Mouse (Mus musculus): ENCODE results near the gene Neurl1a. TPM values are rescaled to one million over a fixed set of nuclear protein-coding genes. Genes with fewer than 3 reads are reported as not detected.

The Neurl1a gene
- polyA plus RNA-seq, 1 experiment from 2014 or later = 8.0 TPM

DNA sequence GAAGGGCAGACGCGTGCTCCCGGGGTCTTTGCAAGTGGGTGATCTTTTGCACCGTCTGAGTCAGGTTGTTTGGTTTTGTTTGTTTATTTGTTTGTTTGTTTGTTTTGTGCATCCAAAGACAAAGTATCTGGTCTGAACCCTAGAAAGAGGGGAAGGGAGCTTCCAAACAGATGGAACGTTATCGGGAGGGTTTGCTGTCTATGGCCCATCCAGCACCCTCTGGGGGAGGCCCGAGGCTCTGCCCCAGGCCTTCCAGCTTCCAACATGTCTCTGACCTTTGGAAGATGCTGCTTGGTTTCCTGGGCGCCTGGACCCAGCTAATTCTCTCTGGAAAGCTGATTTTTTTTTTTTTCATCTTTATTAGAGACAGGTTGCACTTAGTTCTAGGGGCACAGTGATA lies 1.4 kb downstream of the Neurl1a start:
- TF ChIP-seq CTCF (IDR thresholded peaks at IDR 0.05; ENCODE audit: low read depth) = no peak
- WGBS = 17% methylated on average over 8 of the region's 8 CpGs
- Histone ChIP-seq H3K27ac (ENCODE audit: low read depth) (no peak overlapping the region), H3K4me3 (ENCODE audit: low read depth, low read length) (peak overlapping the region; percentile 69), H3K9me3 (ENCODE audit: low read depth, low read length) (no peaks in the 10 kb centered on the region; the same call in 1 of the 2 replicates), H3K4me1 (ENCODE audit: insufficient read depth) (peaks cover 4% of the 10 kb centered on the region; the same call in 1 of the 2 replicates), H3K4me2 (peak overlapping the region; percentile 100), H3K27me3 (ENCODE audit: insufficient read depth, low read length) (peaks cover 33% of the 10 kb centered on the region), H3K9ac (peak overlapping the region; percentile 57; the same call in 1 of the 2 replicates), H3K36me3 (ENCODE audit: insufficient read depth) (no peaks in the 10 kb centered on the region)
- ATAC-seq (ENCODE audit: insufficient read depth) (no peak), DNase-seq (no peak)

DNA sequence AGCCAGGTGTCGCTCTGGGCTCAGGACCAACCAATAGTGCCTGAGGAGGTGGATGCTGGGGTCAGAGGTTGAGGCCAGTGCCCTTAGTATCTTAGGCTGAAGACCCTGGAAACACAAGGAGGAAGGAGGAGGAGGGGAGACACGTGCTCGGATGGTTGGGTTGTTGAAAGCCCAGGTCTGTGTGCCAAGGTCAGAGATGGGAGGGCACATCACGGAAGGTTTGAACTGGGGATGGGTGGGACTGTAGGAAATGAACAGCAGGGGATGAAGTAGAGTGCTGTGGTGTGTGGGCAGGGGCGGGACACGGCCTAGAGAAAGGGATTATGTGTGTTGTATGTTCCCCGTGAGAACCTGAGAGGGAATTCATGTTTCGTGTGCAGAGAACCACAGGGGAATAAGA lies 5.6 kb downstream of the Neurl1a start:
- Histone ChIP-seq H3K9ac (no peak overlapping the region), H3K4me3 (ENCODE audit: low read depth, low read length) (no peak overlapping the region), H3K9me3 (ENCODE audit: low read depth, low read length) (no peaks in the 10 kb centered on the region; the same call in 1 of the 2 replicates), H3K4me2 (no peak overlapping the region), H3K27me3 (ENCODE audit: insufficient read depth, low read length) (peaks cover 19% of the 10 kb centered on the region), H3K4me1 (ENCODE audit: insufficient read depth) (no peaks in the 10 kb centered on the region), H3K27ac (ENCODE audit: low read depth) (no peak overlapping the region), H3K36me3 (ENCODE audit: insufficient read depth) (no peaks in the 10 kb centered on the region)
- DNase-seq = no peak
- no peak for ATAC-seq (ENCODE audit: insufficient read depth)
- no peak for TF ChIP-seq CTCF (IDR thresholded peaks at IDR 0.05; ENCODE audit: low read depth)
- 60% methylated on average over 8 of the region's 8 CpGs for WGBS

DNA sequence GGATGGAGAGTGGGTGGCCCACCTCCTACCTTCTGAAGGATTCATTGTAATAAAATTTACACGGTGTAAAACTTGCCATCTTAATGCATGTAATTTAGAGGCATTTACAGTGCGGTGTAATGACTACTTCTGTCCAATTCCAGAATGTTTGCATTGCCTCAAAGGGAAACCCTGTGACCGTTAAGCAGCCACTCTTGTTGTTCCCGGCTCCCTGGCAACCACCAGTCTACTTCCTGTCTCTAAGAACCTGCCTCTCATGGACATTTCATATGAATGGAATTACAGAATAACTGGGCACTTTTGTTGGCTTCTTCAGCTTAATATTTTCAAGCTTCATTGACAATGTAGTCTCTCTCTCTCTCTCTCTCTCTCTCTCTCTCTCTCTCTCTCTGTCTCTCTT lies 6.1 kb downstream of the Neurl1a start:
- Histone ChIP-seq H3K4me1 (ENCODE audit: insufficient read depth) (no peaks in the 10 kb centered on the region), H3K9ac (no peak overlapping the region), H3K36me3 (ENCODE audit: insufficient read depth) (no peaks in the 10 kb centered on the region), H3K27ac (ENCODE audit: low read depth) (no peak overlapping the region), H3K4me3 (ENCODE audit: low read depth, low read length) (no peak overlapping the region), H3K9me3 (ENCODE audit: low read depth, low read length) (no peaks in the 10 kb centered on the region; the same call in 1 of the 2 replicates), H3K4me2 (no peak overlapping the region), H3K27me3 (ENCODE audit: insufficient read depth, low read length) (peaks cover 13% of the 10 kb centered on the region)
- DNase-seq = peak; percentile 44
- no peak; the same call in 1 of the 2 replicates for ATAC-seq (ENCODE audit: insufficient read depth)
- no peak for TF ChIP-seq CTCF (IDR thresholded peaks at IDR 0.05; ENCODE audit: low read depth)
- 45% methylated on average over 4 of the region's 4 CpGs for WGBS

DNA sequence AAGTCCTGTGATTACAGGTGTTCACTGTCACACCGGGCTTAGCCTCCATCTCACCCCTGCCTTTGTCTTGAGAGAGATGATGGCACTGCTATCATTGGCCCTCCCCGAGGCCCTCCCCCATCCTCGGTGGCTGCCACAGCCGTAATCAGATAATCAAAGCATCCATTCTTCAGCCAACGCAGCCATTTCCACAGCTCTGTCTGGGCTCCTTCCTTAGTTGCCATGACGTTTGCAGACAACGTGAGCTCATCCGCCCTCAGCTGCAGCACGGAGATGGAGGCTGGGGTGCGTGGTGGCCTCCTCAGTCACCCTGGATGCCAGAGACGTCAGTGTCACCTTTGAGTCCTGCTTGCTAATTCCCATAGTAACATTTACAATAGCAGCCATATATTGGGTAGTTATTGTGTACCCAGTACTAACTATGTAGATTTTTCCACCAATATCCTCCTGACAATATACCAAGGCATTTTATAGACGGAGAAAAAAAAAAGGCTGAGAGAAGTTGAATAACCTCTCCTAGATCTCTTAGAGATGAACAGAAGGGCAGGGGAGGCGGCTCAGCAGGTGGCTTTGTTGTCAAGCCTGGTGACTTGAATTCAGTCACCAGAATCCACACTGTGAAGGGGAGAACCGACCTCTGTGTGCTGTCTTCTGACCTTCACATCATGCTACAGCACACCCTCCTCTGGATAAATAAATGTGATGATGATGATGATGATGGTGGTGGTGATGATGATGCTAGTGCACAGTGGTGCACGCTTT lies 8.1 kb downstream of the Neurl1a start:
- Histone ChIP-seq H3K27ac (ENCODE audit: low read depth) (no peak overlapping the region), H3K4me2 (no peak overlapping the region), H3K27me3 (ENCODE audit: insufficient read depth, low read length) (no peaks in the 10 kb centered on the region), H3K4me3 (ENCODE audit: low read depth, low read length) (no peak overlapping the region), H3K9ac (no peak overlapping the region), H3K36me3 (ENCODE audit: insufficient read depth) (no peaks in the 10 kb centered on the region), H3K9me3 (ENCODE audit: low read depth, low read length) (no peaks in the 10 kb centered on the region; the same call in 1 of the 2 replicates), H3K4me1 (ENCODE audit: insufficient read depth) (no peaks in the 10 kb centered on the region)
- no peak for TF ChIP-seq CTCF (IDR thresholded peaks at IDR 0.05; ENCODE audit: low read depth)
- 33% methylated on average over 15 of the region's 15 CpGs for WGBS
- ATAC-seq (ENCODE audit: insufficient read depth) (no peak), DNase-seq (no peak)

GRCm38 (mm10) chr19:47188515-47189128 lies 10.0 kb downstream of the Neurl1a start:
- 66% methylated on average over 11 of the region's 11 CpGs for WGBS
- Histone ChIP-seq H3K4me3 (ENCODE audit: low read depth, low read length) (no peak overlapping the region), H3K4me2 (no peak overlapping the region), H3K9me3 (ENCODE audit: low read depth, low read length) (no peaks in the 10 kb centered on the region), H3K9ac (no peak overlapping the region), H3K27ac (ENCODE audit: low read depth) (no peak overlapping the region), H3K4me1 (ENCODE audit: insufficient read depth) (no peaks in the 10 kb centered on the region), H3K36me3 (ENCODE audit: insufficient read depth) (no peaks in the 10 kb centered on the region), H3K27me3 (ENCODE audit: insufficient read depth, low read length) (no peaks in the 10 kb centered on the region)
- DNase-seq (no peak), ATAC-seq (ENCODE audit: insufficient read depth) (no peak)
- TF ChIP-seq CTCF (IDR thresholded peaks at IDR 0.05; ENCODE audit: low read depth) = no peak

- Histone ChIP-seq H3K9me3 (ENCODE audit: low read depth, low read length) (no peaks in the 10 kb centered on the region), H3K4me1 (ENCODE audit: insufficient read depth) (no peaks in the 10 kb centered on the region), H3K36me3 (ENCODE audit: insufficient read depth) (no peaks in the 10 kb centered on the region), H3K27me3 (ENCODE audit: insufficient read depth, low read length) (no peaks in the 10 kb centered on the region), H3K27ac (ENCODE audit: low read depth) (no peak overlapping the region), H3K4me3 (ENCODE audit: low read depth, low read length) (no peak overlapping the region), H3K9ac (no peak overlapping the region), H3K4me2 (no peak overlapping the region)
- TF ChIP-seq CTCF (IDR thresholded peaks at IDR 0.05; ENCODE audit: low read depth) = no peak
- ATAC-seq (ENCODE audit: insufficient read depth) = no peak
- no peak for DNase-seq
- 93% methylated on average over 5 of the region's 5 CpGs for WGBS
Observed at GRCm38 (mm10) chr19:47192158-47192557, 13.5 kb downstream of the Neurl1a start.

DNA sequence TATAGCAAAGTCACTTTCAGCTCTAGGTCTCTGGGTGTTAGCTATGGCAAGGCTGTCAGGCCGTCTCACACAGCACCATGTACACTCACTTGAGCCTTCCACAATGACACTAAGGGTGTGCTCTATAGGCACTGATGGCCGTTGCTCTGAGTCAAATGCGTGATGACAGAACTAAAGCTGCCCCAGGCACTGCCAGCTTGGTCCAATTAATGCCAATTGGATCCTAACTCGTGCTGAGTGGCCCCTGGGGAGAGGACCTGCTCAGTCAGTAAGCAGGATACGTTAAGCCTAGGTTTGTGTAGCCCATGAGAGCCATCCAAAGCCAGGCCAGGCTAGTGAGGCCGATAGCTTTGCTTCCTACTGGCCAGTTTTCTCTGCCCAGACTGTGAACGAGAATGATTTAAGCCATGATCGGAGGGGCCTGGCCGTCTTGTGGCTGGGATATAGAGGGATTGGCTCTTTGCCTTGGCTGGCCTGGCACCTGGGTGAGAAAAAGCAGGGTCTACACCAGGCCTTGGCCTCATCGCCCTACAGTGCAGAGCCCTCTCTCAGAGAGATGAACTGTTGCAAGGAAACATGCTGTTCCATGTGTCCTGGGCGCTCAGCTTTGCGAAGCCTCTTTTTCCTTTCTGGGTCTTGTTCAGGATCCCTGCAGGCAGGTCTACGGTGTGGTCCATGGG lies 20.2 kb downstream of the Neurl1a start:
- WGBS = 78% methylated on average over 13 of the region's 13 CpGs
- no peak overlapping the region for H3K4me2 ChIP-seq
- H3K4me3 ChIP-seq (ENCODE audit: low read depth, low read length) = no peak overlapping the region
- no peaks in the 10 kb centered on the region for H3K9me3 ChIP-seq (ENCODE audit: low read depth, low read length)
- H3K27me3 ChIP-seq (ENCODE audit: insufficient read depth, low read length) = no peaks in the 10 kb centered on the region
- no peaks in the 10 kb centered on the region; the same call in 1 of the 2 replicates for H3K4me1 ChIP-seq (ENCODE audit: insufficient read depth)
- ATAC-seq (ENCODE audit: insufficient read depth) = no peak
- no peaks in the 10 kb centered on the region for H3K36me3 ChIP-seq (ENCODE audit: insufficient read depth)
- no peak overlapping the region for H3K27ac ChIP-seq (ENCODE audit: low read depth)
- TF ChIP-seq CTCF (IDR thresholded peaks at IDR 0.05; ENCODE audit: low read depth) = no peak
- no peak overlapping the region for H3K9ac ChIP-seq
- DNase-seq = no peak

All from lung, embryonic 14.5 days (tissue).